ENCODE assay signal across 20 mouse cellular contexts in genomic region chr10:109490765-109491164, GRCm38 (mm10).
"Had no signal": no experiment of that assay in that cellular context is flagged by ENCODE, and none has a peak within 500 bp of the region (broad histone marks: within the 10 kb centered on the region; RNA-seq: fewer than 3 reads in every experiment).

No protein-coding gene starts in this region.

- H3K4me3 ChIP-seq: liver, embryonic 15.5 days; lung, embryonic 15.5 days; megakaryocyte, embryonic 14.5 days; midbrain, embryonic 13.5 days; midbrain, embryonic 15.5 days; neural tube, embryonic 12.5 days had no signal

- H3K36me3 ChIP-seq: liver, embryonic 15.5 days; lung, embryonic 15.5 days; midbrain, embryonic 13.5 days; midbrain, embryonic 15.5 days; neural tube, embryonic 12.5 days had no signal

- H3K27me3 ChIP-seq: liver, embryonic 15.5 days; lung, embryonic 15.5 days; megakaryocyte, embryonic 14.5 days; midbrain, embryonic 13.5 days; midbrain, embryonic 15.5 days; neural tube, embryonic 12.5 days had no signal

- H3K9me3 ChIP-seq: liver, embryonic 15.5 days; lung, embryonic 15.5 days; megakaryocyte, embryonic 14.5 days; midbrain, embryonic 13.5 days; midbrain, embryonic 15.5 days; neural tube, embryonic 12.5 days had no signal

- DNase-seq: liver, postnatal 0 days; lung, adult 2 months; lung, postnatal 14 days; lung, postnatal 36 days; retina, postnatal 1 day; right cerebral cortex, postnatal 25 days; right cerebral cortex, postnatal 4 days; spleen, adult 18-20 months; thymus, adult 18-20 months; thymus, postnatal 14 days; thymus, postnatal 36 days had no signal

- H3K9ac ChIP-seq: liver, embryonic 15.5 days; liver, postnatal 0 days; lung, embryonic 15.5 days; midbrain, embryonic 13.5 days; midbrain, embryonic 15.5 days; neural tube, embryonic 12.5 days had no signal

- H3K4me1 ChIP-seq: liver, embryonic 15.5 days; lung, embryonic 15.5 days; megakaryocyte, embryonic 14.5 days; midbrain, embryonic 13.5 days; midbrain, embryonic 15.5 days; neural tube, embryonic 12.5 days had no signal

- H3K27ac ChIP-seq: liver, embryonic 15.5 days; lung, embryonic 15.5 days; macrophage; midbrain, embryonic 13.5 days; midbrain, embryonic 15.5 days; neural tube, embryonic 12.5 days had no signal

- H3K4me2 ChIP-seq: liver, embryonic 15.5 days; lung, embryonic 15.5 days; midbrain, embryonic 11.5 days; midbrain, embryonic 13.5 days; midbrain, embryonic 15.5 days; neural tube, embryonic 12.5 days had no signal

- ATAC-seq: liver, postnatal 0 days; lung, postnatal 0 days; midbrain, embryonic 13.5 days; midbrain, embryonic 15.5 days had no signal
